Mouse (Mus musculus): Measurements from ENCODE around the gene Zmym6. TPM values are rescaled to one million over a fixed set of nuclear protein-coding genes. Genes with fewer than 3 reads are reported as not detected.

Gene Zmym6
- 8.0 and 10.2 TPM in 2 replicates for polyA plus RNA-seq (2012; rRNA removed; ENCODE audit: low replicate concordance)

DNA sequence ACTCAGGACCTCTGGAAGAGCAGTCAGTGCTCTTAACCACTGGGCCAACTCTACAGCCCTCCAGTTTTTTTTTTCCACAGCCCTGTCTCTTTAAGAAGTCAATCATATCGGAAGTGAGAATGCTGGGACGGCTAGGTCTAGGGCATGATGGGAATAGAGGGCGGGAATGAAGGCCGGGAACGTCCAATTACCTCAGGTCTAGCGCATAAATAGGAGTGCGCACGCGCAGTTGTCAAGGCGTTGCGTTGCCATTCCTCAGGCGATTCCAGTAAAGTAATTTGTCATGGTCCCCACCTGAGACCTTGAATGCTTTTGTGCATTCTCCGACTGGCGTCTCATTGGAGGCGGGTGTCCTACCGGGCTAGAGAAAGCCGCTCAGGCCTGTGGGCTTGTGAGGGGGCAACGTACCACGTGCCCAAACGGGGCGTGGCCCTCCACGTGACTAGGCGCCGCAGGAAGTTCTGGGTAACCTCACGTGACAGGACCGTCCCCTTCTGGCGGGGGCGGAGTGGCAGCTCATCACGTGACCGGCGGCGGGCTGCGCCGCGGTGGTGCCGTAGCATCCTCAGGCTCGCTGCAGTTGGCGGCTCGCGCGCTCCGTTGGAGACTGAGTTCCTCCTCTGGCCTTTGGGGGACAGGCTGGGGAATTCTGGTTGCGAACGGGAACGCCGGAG lies at the start of gene Zmym6:
Gene Zmym6, plus strand, starts transcription at position 509 of the 674 bp plus-strand sequence.

GRCm38 (mm10) chr4:127060585-127061290 lies 16.4 kb upstream of the Zmym6 start, which contains the start of gene Zmym1:
TSS of gene Zmym1 (minus strand) at chr4:127061152.

DNA sequence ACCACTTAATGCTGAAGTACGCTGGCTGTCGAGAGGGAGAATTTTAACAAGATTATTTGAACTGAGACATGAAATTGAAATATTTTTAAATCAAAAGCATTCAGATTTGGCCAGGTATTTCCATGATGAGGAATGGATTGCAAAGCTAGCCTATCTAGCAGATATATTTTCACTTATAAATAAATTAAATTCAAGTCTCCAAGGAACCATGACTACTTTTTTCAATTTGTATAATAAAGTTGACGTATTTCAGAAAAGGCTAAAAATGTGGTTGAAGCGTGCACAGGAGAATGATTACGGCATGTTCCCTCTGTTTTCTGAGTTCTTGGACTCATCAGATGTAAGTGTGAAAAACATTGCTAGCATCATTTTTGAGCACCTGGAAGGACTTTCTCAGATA lies 46.2 kb downstream of the Zmym6 start, which contains the start of gene Tmem35b:
Gene Tmem35b, plus strand, starts transcription at position 301 of the 400 bp plus-strand sequence.

GRCm38 (mm10) chr4:127168914-127169345 lies 91.7 kb downstream of the Zmym6 start, which contains the start of gene Dlgap3:
TSS of gene Dlgap3 (plus strand) at chr4:127169204.

Other genes starting within 250 kb of the Zmym6 start
- 5.5 and 11.6 TPM in 2 replicates for gene Zmym4, start 109.2 kb upstream of the Zmym6 start, polyA plus RNA-seq (2012; rRNA removed; ENCODE audit: low replicate concordance)
- gene Sfpq, start 56.1 kb upstream of the Zmym6 start, polyA plus RNA-seq (2012; rRNA removed; ENCODE audit: low replicate concordance), result 20.3 and 42.7 TPM in 2 replicates
- 1.6 and 2.7 TPM in 2 replicates for gene Zmym1, start 16.2 kb upstream of the Zmym6 start, polyA plus RNA-seq (2012; rRNA removed; ENCODE audit: low replicate concordance)
- 17.8 and 22.6 TPM in 2 replicates for gene Tmem35b, start 46.3 kb downstream of the Zmym6 start, polyA plus RNA-seq (2012; rRNA removed; ENCODE audit: low replicate concordance)
- gene Dlgap3, start 91.8 kb downstream of the Zmym6 start, polyA plus RNA-seq (2012; rRNA removed; ENCODE audit: low replicate concordance), result 0.11 and 0.35 TPM in 2 replicates
- 33.6 and 33.7 TPM in 2 replicates for gene Smim12, start 166.4 kb downstream of the Zmym6 start, polyA plus RNA-seq (2012; rRNA removed; ENCODE audit: low replicate concordance)
- 51.2 and 54.4 TPM in 2 replicates for gene Gja4, start 236.7 kb downstream of the Zmym6 start, polyA plus RNA-seq (2012; rRNA removed; ENCODE audit: low replicate concordance)